Mouse (Mus musculus) MEL (cell line): ENCODE measurements at regions not wholly inside any gene's neighbourhood (a gene's known extent, or its start where the extent isn't known, plus 50 kb on each side); places are given as distances from the start of the nearest gene placed in this dataset.

Experiments
- CTCF ChIP-seq, 3 experiments: IDR thresholded peaks in 2 of 3; conservative IDR thresholded peaks in 1 of 3; 2 replicates each; pipeline ENCODE4 v1.5.1; 2011 to 2012; ENCODE audit warnings: low read length in 3 of 3, low read depth in 2 of 3, mild to moderate bottlenecking in 2 of 3, improper control_type of control experiment in 1 of 3, inconsistent platforms in 1 of 3, mixed read lengths in 1 of 3, moderate library complexity in 1 of 3; ENCODE audit not compliant: control insufficient read depth in 1 of 3, insufficient read depth in 1 of 3, poor library complexity in 1 of 3, severe bottlenecking in 1 of 3
- ELF1 ChIP-seq: IDR thresholded peaks from 2 replicates; pipeline ENCODE4 v1.6.1; 2014; ENCODE audit warnings: low read depth, mild to moderate bottlenecking, inconsistent platforms, low read length, improper control_type of control experiment, moderate library complexity
- EP300 ChIP-seq, 2 experiments: IDR thresholded peaks; 2 replicates each; pipeline ENCODE4 v1.6.1; 2011; ENCODE audit warnings: improper control_type of control experiment in 2 of 2, low read length in 2 of 2, low read depth in 1 of 2, mild to moderate bottlenecking in 1 of 2
- GABPA ChIP-seq: IDR thresholded peaks from 2 replicates; pipeline ENCODE4 v1.6.1; 2012; ENCODE audit warnings: low read depth, mild to moderate bottlenecking, inconsistent platforms, low read length, improper control_type of control experiment, moderate library complexity
- HCFC1 ChIP-seq: IDR thresholded peaks from 2 replicates; pipeline ENCODE4 v1.6.1; 2012; ENCODE audit warnings: low read depth, mild to moderate bottlenecking, inconsistent platforms, low read length, improper control_type of control experiment, moderate library complexity
- KAT2A ChIP-seq: conservative IDR thresholded peaks from 2 replicates; pipeline ENCODE4 v1.6.1; 2012; ENCODE audit warnings: low read depth, low read length, improper control_type of control experiment, inconsistent platforms
- MAFK ChIP-seq: IDR thresholded peaks from 2 replicates; pipeline ENCODE4 v1.6.1; 2011; ENCODE audit warnings: low read depth, mild to moderate bottlenecking, low read length, improper control_type of control experiment, borderline replicate concordance
- MAX ChIP-seq: IDR thresholded peaks from 2 replicates; pipeline ENCODE4 v1.6.1; 2011; ENCODE audit warnings: low read length, improper control_type of control experiment
- NELFE ChIP-seq: IDR thresholded peaks from 2 replicates; pipeline ENCODE4 v1.6.1; 2011; ENCODE audit warnings: low read depth, low read length, improper control_type of control experiment
- POLR2A ChIP-seq, 2 experiments: IDR thresholded peaks; 2 replicates each; pipeline ENCODE4 v1.6.1; 2011 to 2012; ENCODE audit warnings: low read length in 2 of 2, mild to moderate bottlenecking in 2 of 2, control low read depth in 1 of 2, improper control_type of control experiment in 1 of 2, low read depth in 1 of 2, moderate library complexity in 1 of 2; ENCODE audit not compliant: control insufficient read depth in 1 of 2, insufficient read depth in 1 of 2, poor library complexity in 1 of 2
- POLR2AphosphoS2 ChIP-seq: IDR thresholded peaks from 2 replicates; pipeline ENCODE4 v1.6.1; 2011; ENCODE audit warnings: low read length, improper control_type of control experiment
- ZKSCAN1 ChIP-seq: IDR thresholded peaks from 2 replicates; pipeline ENCODE4 v1.6.1; 2012; ENCODE audit warnings: low read depth, mild to moderate bottlenecking, inconsistent platforms, low read length, improper control_type of control experiment, moderate library complexity

DNA sequence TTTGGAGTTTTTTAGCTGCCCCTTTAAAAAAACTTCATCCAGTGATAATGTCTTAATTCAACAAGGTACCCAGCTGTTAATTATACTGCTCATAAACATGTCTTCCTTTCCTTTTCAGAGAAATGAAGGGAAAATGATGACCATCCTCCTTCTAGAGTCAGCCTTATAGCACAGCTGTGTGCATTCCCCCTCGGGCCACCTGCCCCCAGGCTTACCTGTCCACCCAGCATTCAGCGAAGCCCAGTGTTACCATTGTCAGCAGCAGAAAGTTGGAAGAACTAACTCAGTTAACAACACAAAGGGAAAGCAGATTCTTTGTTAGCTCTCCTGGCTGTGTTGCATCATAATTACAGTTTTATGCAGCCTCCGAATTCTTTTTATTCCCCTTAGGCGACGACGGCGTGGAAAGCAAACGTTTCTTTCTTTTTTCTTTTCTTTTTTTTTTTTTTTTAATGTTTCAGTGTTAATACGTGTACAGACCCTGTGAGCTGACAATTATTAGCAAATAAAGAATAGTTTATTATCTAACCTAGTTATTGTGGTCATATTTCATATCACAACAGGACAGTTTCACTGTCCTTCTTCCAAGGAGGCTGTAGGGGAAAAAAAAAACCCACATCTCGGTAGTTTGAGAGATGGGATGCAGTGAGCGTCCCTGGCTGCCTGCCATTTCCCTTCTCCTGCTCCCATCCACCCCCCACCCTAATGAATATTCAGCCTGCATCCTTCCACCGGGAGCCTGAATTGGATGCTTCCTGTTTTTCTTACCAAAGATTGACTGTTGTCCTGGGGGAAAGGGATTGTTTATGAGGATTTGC is 117.3 kb downstream of the Gm19410 start:
- TF ChIP-seq CTCF (IDR thresholded peaks at IDR 0.05 in 2 of 3, conservative IDR thresholded peaks at IDR 0.05 in 1 of 3; ENCODE audit: control insufficient read depth in 1 of 3, insufficient read depth in 1 of 3, low read depth in 2 of 3, low read length in 3 of 3, poor library complexity in 1 of 3, severe bottlenecking in 1 of 3) (no peak), ZKSCAN1 (no peak), HCFC1 (no peak), KAT2A (no peak), MAFK (no peak), POLR2A (IDR thresholded peaks at IDR 0.05; ENCODE audit: control insufficient read depth in 1 of 2, insufficient read depth in 1 of 2, low read depth in 1 of 2, low read length in 2 of 2, poor library complexity in 1 of 2) (no peak), EP300 (IDR thresholded peaks at IDR 0.05; ENCODE audit: low read depth in 1 of 2, low read length in 2 of 2) (no peak), NELFE (no peak), GABPA (no peak), ELF1 (no peak), POLR2AphosphoS2 (no peak), MAX (no peak)
